Mouse (Mus musculus): ENCODE data around the gene Rnf169. TPM values are rescaled to one million over a fixed set of nuclear protein-coding genes. Genes with fewer than 3 reads are reported as not detected.

Rnf169 gene
- polyA plus RNA-seq, 1 experiment, result 13.3 TPM

GRCm38 (mm10) chr7:99906346-99906745, 73.9 kb downstream of the Rnf169 start:
- 88% methylated on average over 3 of the region's 3 CpGs for WGBS
- peak overlapping the region; percentile 42 for H3K27ac ChIP-seq (ENCODE audit: control insufficient read depth, insufficient read depth, low read length)

GRCm38 (mm10) chr7:99904421-99905005, 75.7 kb downstream of the Rnf169 start:
- H3K4me3 ChIP-seq (ENCODE audit: control insufficient read depth, insufficient read depth, low read length), result no peak overlapping the region
- peaks cover 71% of the 10 kb centered on the region for H3K4me1 ChIP-seq (replicated peaks; ENCODE audit: control insufficient read depth, insufficient read depth, low read length)
- H3K27ac ChIP-seq (ENCODE audit: control insufficient read depth, insufficient read depth, low read length), result peak overlapping the region; percentile 19; the same call in 1 of the 2 replicates
- DNase-seq, result no peak
- no peaks in the 10 kb centered on the region for H3K36me3 ChIP-seq (ENCODE audit: control insufficient read depth, insufficient read depth, low read length)
- WGBS, result 69% methylated on average over 3 of the region's 3 CpGs
- no peaks in the 10 kb centered on the region for H3K27me3 ChIP-seq (ENCODE audit: control insufficient read depth, insufficient read depth, low read length)
- no peak for TF ChIP-seq CTCF (IDR thresholded peaks at IDR 0.05; ENCODE audit: borderline replicate concordance, control insufficient read depth, extremely low read depth, insufficient read depth, low read length, poor library complexity)
- TF ChIP-seq POLR2A (IDR thresholded peaks at IDR 0.05; ENCODE audit: control insufficient read depth, extremely low read depth, insufficient read depth, low read length, poor library complexity), result no peak

More at GRCm38 (mm10) chr7:99906346-99906745, 73.9 kb downstream of the Rnf169 start:
- Histone ChIP-seq H3K36me3 (ENCODE audit: control insufficient read depth, insufficient read depth, low read length) (no peaks in the 10 kb centered on the region), H3K27me3 (ENCODE audit: control insufficient read depth, insufficient read depth, low read length) (no peaks in the 10 kb centered on the region), H3K4me3 (ENCODE audit: control insufficient read depth, insufficient read depth, low read length) (no peak overlapping the region), H3K4me1 (replicated peaks; ENCODE audit: control insufficient read depth, insufficient read depth, low read length) (peaks cover 78% of the 10 kb centered on the region)
- DNase-seq, result no peak
- TF ChIP-seq POLR2A (IDR thresholded peaks at IDR 0.05; ENCODE audit: control insufficient read depth, extremely low read depth, insufficient read depth, low read length, poor library complexity) (no peak), CTCF (IDR thresholded peaks at IDR 0.05; ENCODE audit: borderline replicate concordance, control insufficient read depth, extremely low read depth, insufficient read depth, low read length, poor library complexity) (no peak)

DNA sequence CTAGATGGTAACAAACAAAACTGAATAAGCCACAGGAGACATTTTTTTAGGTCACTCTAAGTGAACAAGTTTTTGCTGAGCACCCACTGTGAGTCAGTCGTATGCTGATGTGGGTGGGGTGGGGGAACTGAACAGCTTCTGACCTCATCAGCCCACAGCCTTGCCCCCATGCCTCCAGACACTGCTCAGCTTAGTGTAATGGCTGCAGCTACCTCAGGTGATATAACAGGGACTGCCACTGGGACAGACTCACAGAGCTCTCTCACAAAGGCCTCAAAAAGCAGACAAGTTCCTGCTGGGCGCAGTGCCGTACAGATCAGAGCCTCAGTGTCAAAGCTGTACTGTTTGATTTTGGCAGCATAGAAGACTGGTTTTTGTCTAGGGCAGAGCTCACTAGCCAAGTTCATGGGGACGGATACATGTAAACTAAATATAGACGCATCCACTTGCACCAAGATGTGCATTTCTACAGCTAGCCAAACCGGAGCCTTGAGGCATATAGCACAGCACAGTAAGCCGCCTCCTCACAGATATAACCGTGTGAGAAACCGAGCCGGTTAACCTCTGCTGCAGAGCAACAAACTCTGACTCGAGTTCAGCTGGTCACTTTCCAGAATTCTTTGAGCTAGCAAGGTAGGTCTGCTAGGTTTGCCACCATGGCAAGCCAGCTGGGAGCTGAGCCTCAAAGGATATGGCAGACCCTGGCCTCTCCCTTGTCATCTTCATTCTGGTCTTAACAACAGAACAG, 77.2 kb downstream of the Rnf169 start:
- TF ChIP-seq POLR2A (IDR thresholded peaks at IDR 0.05; ENCODE audit: control insufficient read depth, extremely low read depth, insufficient read depth, low read length, poor library complexity), result no peak
- no peak for TF ChIP-seq CTCF (IDR thresholded peaks at IDR 0.05; ENCODE audit: borderline replicate concordance, control insufficient read depth, extremely low read depth, insufficient read depth, low read length, poor library complexity)
- Histone ChIP-seq H3K27me3 (ENCODE audit: control insufficient read depth, insufficient read depth, low read length) (no peaks in the 10 kb centered on the region), H3K36me3 (ENCODE audit: control insufficient read depth, insufficient read depth, low read length) (no peaks in the 10 kb centered on the region), H3K27ac (ENCODE audit: control insufficient read depth, insufficient read depth, low read length) (peak overlapping the region; percentile 97), H3K4me1 (replicated peaks; ENCODE audit: control insufficient read depth, insufficient read depth, low read length) (peaks cover 60% of the 10 kb centered on the region), H3K4me3 (ENCODE audit: control insufficient read depth, insufficient read depth, low read length) (peak overlapping the region; percentile 15)
- 73% methylated on average over 11 of the region's 11 CpGs for WGBS
- DNase-seq, result no peak

GRCm38 (mm10) chr7:99902208-99902607, 78.0 kb downstream of the Rnf169 start:
- Histone ChIP-seq H3K27me3 (ENCODE audit: control insufficient read depth, insufficient read depth, low read length) (no peaks in the 10 kb centered on the region), H3K36me3 (ENCODE audit: control insufficient read depth, insufficient read depth, low read length) (no peaks in the 10 kb centered on the region), H3K4me3 (ENCODE audit: control insufficient read depth, insufficient read depth, low read length) (peak overlapping the region; percentile 24), H3K4me1 (replicated peaks; ENCODE audit: control insufficient read depth, insufficient read depth, low read length) (peaks cover 54% of the 10 kb centered on the region), H3K27ac (ENCODE audit: control insufficient read depth, insufficient read depth, low read length) (peak overlapping the region; percentile 97)
- TF ChIP-seq POLR2A (IDR thresholded peaks at IDR 0.05; ENCODE audit: control insufficient read depth, extremely low read depth, insufficient read depth, low read length, poor library complexity), result peak; percentile 48; the same call in 1 of the 2 replicates
- no peak; the same call in 1 of the 2 replicates for TF ChIP-seq CTCF (IDR thresholded peaks at IDR 0.05; ENCODE audit: borderline replicate concordance, control insufficient read depth, extremely low read depth, insufficient read depth, low read length, poor library complexity)
- 36% methylated on average over 4 of the region's 4 CpGs for WGBS
- peak; percentile 61 for DNase-seq

DNA sequence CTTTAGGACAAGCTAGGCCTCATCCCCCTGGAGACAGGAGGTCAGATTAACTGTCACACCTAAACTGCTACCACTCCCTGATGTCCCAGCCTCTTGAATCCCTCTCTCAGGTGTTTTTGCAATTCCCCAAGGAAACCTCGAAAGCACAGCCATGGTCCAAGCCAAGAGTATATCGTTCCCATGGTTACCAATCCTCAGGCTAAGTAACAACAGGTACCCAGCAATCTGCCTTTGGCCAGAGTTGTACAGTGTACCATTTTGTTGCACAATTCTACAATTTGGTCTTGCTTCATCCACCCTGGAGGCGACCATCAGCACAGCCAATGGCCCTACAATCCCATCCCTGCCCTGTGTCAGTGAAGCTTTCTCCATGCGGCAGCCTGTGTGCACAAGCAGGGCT, 83.3 kb downstream of the Rnf169 start:
- no peak for DNase-seq
- Histone ChIP-seq H3K4me3 (ENCODE audit: control insufficient read depth, insufficient read depth, low read length) (no peak overlapping the region), H3K4me1 (replicated peaks; ENCODE audit: control insufficient read depth, insufficient read depth, low read length) (peaks cover 56% of the 10 kb centered on the region), H3K27me3 (ENCODE audit: control insufficient read depth, insufficient read depth, low read length) (no peaks in the 10 kb centered on the region), H3K27ac (ENCODE audit: control insufficient read depth, insufficient read depth, low read length) (no peak overlapping the region), H3K36me3 (ENCODE audit: control insufficient read depth, insufficient read depth, low read length) (no peaks in the 10 kb centered on the region)
- WGBS, result 94% methylated on average over 4 of the region's 4 CpGs
- TF ChIP-seq CTCF (IDR thresholded peaks at IDR 0.05; ENCODE audit: borderline replicate concordance, control insufficient read depth, extremely low read depth, insufficient read depth, low read length, poor library complexity) (no peak), POLR2A (IDR thresholded peaks at IDR 0.05; ENCODE audit: control insufficient read depth, extremely low read depth, insufficient read depth, low read length, poor library complexity) (no peak)

DNA sequence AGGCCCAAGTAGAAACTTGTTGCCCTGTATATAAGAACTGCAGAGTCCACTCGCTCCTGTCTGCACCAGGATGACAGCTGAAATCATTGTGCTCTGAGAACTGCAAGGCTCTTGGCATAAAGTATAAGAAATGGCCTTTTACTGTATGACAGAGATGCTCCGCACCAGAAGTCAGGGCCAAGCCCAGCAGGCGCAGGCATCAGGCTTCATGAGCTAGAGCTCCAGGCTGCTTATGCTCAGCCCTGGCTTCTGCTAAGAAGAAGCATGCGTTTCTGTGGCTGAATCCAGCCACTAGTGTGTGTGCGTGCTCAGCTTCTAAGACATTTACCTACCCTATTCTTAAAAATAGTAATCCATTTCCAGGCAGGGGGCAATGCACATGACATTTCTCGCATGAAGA, 85.8 kb downstream of the Rnf169 start:
- Histone ChIP-seq H3K27ac (ENCODE audit: control insufficient read depth, insufficient read depth, low read length) (peak overlapping the region; percentile 67), H3K4me1 (replicated peaks; ENCODE audit: control insufficient read depth, insufficient read depth, low read length) (peaks cover 58% of the 10 kb centered on the region), H3K27me3 (ENCODE audit: control insufficient read depth, insufficient read depth, low read length) (no peaks in the 10 kb centered on the region), H3K36me3 (ENCODE audit: control insufficient read depth, insufficient read depth, low read length) (no peaks in the 10 kb centered on the region), H3K4me3 (ENCODE audit: control insufficient read depth, insufficient read depth, low read length) (no peak overlapping the region)
- 88% methylated on average over 6 of the region's 6 CpGs for WGBS
- DNase-seq, result no peak
- TF ChIP-seq CTCF (IDR thresholded peaks at IDR 0.05; ENCODE audit: borderline replicate concordance, control insufficient read depth, extremely low read depth, insufficient read depth, low read length, poor library complexity) (no peak), POLR2A (IDR thresholded peaks at IDR 0.05; ENCODE audit: control insufficient read depth, extremely low read depth, insufficient read depth, low read length, poor library complexity) (no peak)

All from thymus, adult 2 months (tissue).